Mouse (Mus musculus) limb, embryonic 15.5 days (tissue): Measurements from ENCODE around the gene Rasgef1b. TPM values are rescaled to one million over a fixed set of nuclear protein-coding genes. Genes with fewer than 3 reads are reported as not detected.

Experiments used
- ATAC-seq: fragments of 200-750 bp; cut with Nextera tagmentation; 2 replicates; pipeline ENCODE4 v1.8.0; 2017; ENCODE audit warnings: low read depth, moderate TSS enrichment; ENCODE audit not compliant: insufficient number of reproducible peaks, low FRiP score, low TSS enrichment
- H3K27ac ChIP-seq: fragments of 300-500 bp; sonication (generic); 2 replicates; pipeline ENCODE4 v1.5.1; 2015; ENCODE audit warnings: moderate library complexity, mild to moderate bottlenecking, inconsistent platforms
- H3K27me3 ChIP-seq: fragments of 300-500 bp; sonication (generic); 2 replicates; pipeline ENCODE4 v1.6.1; 2015; ENCODE audit warnings: inconsistent platforms
- H3K36me3 ChIP-seq: fragments of 300-500 bp; sonication (generic); 2 replicates; pipeline ENCODE4 v1.6.1; 2015; ENCODE audit warnings: inconsistent platforms
- H3K4me1 ChIP-seq: fragments of 300-500 bp; sonication (generic); 2 replicates; pipeline ENCODE4 v1.6.1; 2015; ENCODE audit warnings: inconsistent platforms
- H3K4me2 ChIP-seq: fragments of 300-500 bp; sonication (generic); 2 replicates; pipeline ENCODE4 v1.6.1; 2015; ENCODE audit warnings: mild to moderate bottlenecking, inconsistent platforms
- H3K4me3 ChIP-seq: fragments of 300-500 bp; sonication (generic); 2 replicates; pipeline ENCODE4 v1.5.1; 2015; ENCODE audit warnings: mild to moderate bottlenecking, inconsistent platforms
- H3K9ac ChIP-seq: fragments of 300-500 bp; sonication (generic); 2 replicates; pipeline ENCODE4 v1.6.1; 2015; ENCODE audit warnings: inconsistent platforms
- H3K9me3 ChIP-seq: fragments of 300-500 bp; sonication (generic); 2 replicates; pipeline ENCODE4 v1.6.1; 2016; ENCODE audit warnings: inconsistent platforms
- WGBS: fragments of 180-500 bp; shearing (Covaris S2); methylation state at CpG from one replicate; pipeline ENCODE4 v1.1.7; 2015; 5-methylcytosine and 5-hydroxymethylcytosine counted together
- polyA plus RNA-seq: library from polyadenylated mRNA; unstranded; fragments of >200 nt; fragmentation: Nextera tagmentation; extraction: Ambion mirVana; gene quantifications from 2 replicates; pipeline ENCODE4 v1.2.1, GENCODE M21; 2015

The Rasgef1b gene
- polyA plus RNA-seq, 1 experiment from 2014 or later = 8.8 TPM

- H3K27ac ChIP-seq = no peak overlapping the region
- H3K27me3 ChIP-seq = no peaks in the 10 kb centered on the region
- no peak for ATAC-seq
- H3K4me1 ChIP-seq = no peaks in the 10 kb centered on the region; the same call in 1 of the 2 replicates
- H3K36me3 ChIP-seq = no peaks in the 10 kb centered on the region
- no peak overlapping the region for H3K9ac ChIP-seq
- H3K4me2 ChIP-seq = no peak overlapping the region
- H3K4me3 ChIP-seq = no peak overlapping the region
- H3K9me3 ChIP-seq = 0 out of 2 replicates have a peak, but pooled peaks cover 3% of the 10 kb centered on the region
- whole genome bisulfite sequencing = 31% methylated on average over 10 of the region's 10 CpGs
These were observed 130.3 kb downstream of the Rasgef1b start for GRCm38 (mm10) chr5:99598470-99599110.

GRCm38 (mm10) chr5:99597701-99598100 is 131.2 kb downstream of the Rasgef1b start:
- no peak overlapping the region for H3K9ac ChIP-seq

GRCm38 (mm10) chr5:99591348-99591747 is 137.5 kb downstream of the Rasgef1b start:
- ATAC-seq = no peak
- Histone ChIP-seq H3K27ac (no peak overlapping the region), H3K27me3 (no peaks in the 10 kb centered on the region), H3K4me3 (no peak overlapping the region), H3K4me2 (no peak overlapping the region), H3K36me3 (no peaks in the 10 kb centered on the region), H3K4me1 (no peaks in the 10 kb centered on the region), H3K9ac (no peak overlapping the region), H3K9me3 (0 out of 2 replicates have a peak, but pooled peaks cover 3% of the 10 kb centered on the region)
- 25% methylated on average over 6 of the region's 6 CpGs for WGBS

More at GRCm38 (mm10) chr5:99597701-99598100, 131.2 kb downstream of the Rasgef1b start:
- no peak overlapping the region for H3K27ac ChIP-seq
- no peak for ATAC-seq
- H3K36me3 ChIP-seq = no peaks in the 10 kb centered on the region
- no peak overlapping the region for H3K4me3 ChIP-seq
- 0 out of 2 replicates have a peak, but pooled peaks cover 3% of the 10 kb centered on the region for H3K9me3 ChIP-seq
- no peaks in the 10 kb centered on the region for H3K27me3 ChIP-seq
- H3K4me2 ChIP-seq = no peak overlapping the region
- 50% methylated on average over 7 of the region's 7 CpGs for WGBS
- no peaks in the 10 kb centered on the region; the same call in 1 of the 2 replicates for H3K4me1 ChIP-seq

GRCm38 (mm10) chr5:99590539-99590938 is 138.3 kb downstream of the Rasgef1b start:
- H3K36me3 ChIP-seq = no peaks in the 10 kb centered on the region
- no peak overlapping the region for H3K9ac ChIP-seq
- no peaks in the 10 kb centered on the region for H3K27me3 ChIP-seq
- H3K9me3 ChIP-seq = 0 out of 2 replicates have a peak, but pooled peaks cover 3% of the 10 kb centered on the region
- no peak overlapping the region for H3K4me2 ChIP-seq
- H3K4me1 ChIP-seq = no peaks in the 10 kb centered on the region
- no peak overlapping the region for H3K4me3 ChIP-seq
- H3K27ac ChIP-seq = no peak overlapping the region
- 60% methylated on average over 4 of the region's 4 CpGs for WGBS
- ATAC-seq = no peak

- no peak overlapping the region for H3K4me3 ChIP-seq
- H3K4me2 ChIP-seq = no peak overlapping the region
- H3K9me3 ChIP-seq = no peaks in the 10 kb centered on the region
- 90% methylated on average over 5 of the region's 5 CpGs for WGBS
- H3K27me3 ChIP-seq = no peaks in the 10 kb centered on the region
- H3K27ac ChIP-seq = no peak overlapping the region
- no peak for ATAC-seq
- no peaks in the 10 kb centered on the region for H3K4me1 ChIP-seq
- no peaks in the 10 kb centered on the region for H3K36me3 ChIP-seq
- no peak overlapping the region for H3K9ac ChIP-seq
These were observed 140.9 kb downstream of the Rasgef1b start for GRCm38 (mm10) chr5:99587994-99588393.

GRCm38 (mm10) chr5:99587589-99587988 is 141.3 kb downstream of the Rasgef1b start:
- Histone ChIP-seq H3K4me1 (no peaks in the 10 kb centered on the region), H3K9ac (no peak overlapping the region), H3K27ac (no peak overlapping the region), H3K36me3 (no peaks in the 10 kb centered on the region), H3K4me2 (no peak overlapping the region), H3K4me3 (no peak overlapping the region), H3K9me3 (no peaks in the 10 kb centered on the region), H3K27me3 (no peaks in the 10 kb centered on the region)
- ATAC-seq = no peak
- 81% methylated on average over 4 of the region's 4 CpGs for WGBS

GRCm38 (mm10) chr5:99586287-99586686 is 142.6 kb downstream of the Rasgef1b start:
- Histone ChIP-seq H3K27ac (no peak overlapping the region), H3K27me3 (no peaks in the 10 kb centered on the region), H3K4me1 (peaks cover 4% of the 10 kb centered on the region; the same call in 1 of the 2 replicates), H3K4me3 (no peak overlapping the region), H3K9me3 (no peaks in the 10 kb centered on the region), H3K36me3 (no peaks in the 10 kb centered on the region), H3K9ac (no peak overlapping the region), H3K4me2 (no peak overlapping the region)
- WGBS = 81% methylated on average over 6 of the region's 6 CpGs
- no peak for ATAC-seq

GRCm38 (mm10) chr5:99585166-99585898 is 143.5 kb downstream of the Rasgef1b start:
- H3K4me1 ChIP-seq = peaks cover 4% of the 10 kb centered on the region; the same call in 1 of the 2 replicates
- no peaks in the 10 kb centered on the region for H3K36me3 ChIP-seq
- no peak overlapping the region for H3K4me3 ChIP-seq
- no peak for ATAC-seq
- no peak overlapping the region for H3K27ac ChIP-seq
- no peaks in the 10 kb centered on the region for H3K9me3 ChIP-seq
- 60% methylated on average over 5 of the region's 5 CpGs for WGBS
- no peak overlapping the region for H3K9ac ChIP-seq
- H3K27me3 ChIP-seq = no peaks in the 10 kb centered on the region
- H3K4me2 ChIP-seq = no peak overlapping the region

- Histone ChIP-seq H3K4me2 (no peak overlapping the region), H3K36me3 (no peaks in the 10 kb centered on the region), H3K27ac (no peak overlapping the region), H3K4me1 (peaks cover 4% of the 10 kb centered on the region; the same call in 1 of the 2 replicates), H3K9me3 (no peaks in the 10 kb centered on the region), H3K9ac (no peak overlapping the region), H3K4me3 (no peak overlapping the region), H3K27me3 (no peaks in the 10 kb centered on the region)
- WGBS = 82% methylated on average over 9 of the region's 9 CpGs
- ATAC-seq = no peak
These were observed 144.6 kb downstream of the Rasgef1b start for GRCm38 (mm10) chr5:99584266-99584665.

GRCm38 (mm10) chr5:99582055-99582454 is 146.8 kb downstream of the Rasgef1b start:
- no peaks in the 10 kb centered on the region for H3K9me3 ChIP-seq
- H3K4me3 ChIP-seq = no peak overlapping the region
- H3K27me3 ChIP-seq = no peaks in the 10 kb centered on the region
- no peak for ATAC-seq
- 23% methylated on average over 5 of the region's 5 CpGs for WGBS
- no peak overlapping the region for H3K4me2 ChIP-seq
- peaks cover 4% of the 10 kb centered on the region; the same call in 1 of the 2 replicates for H3K4me1 ChIP-seq
- H3K36me3 ChIP-seq = no peaks in the 10 kb centered on the region
- H3K27ac ChIP-seq = no peak overlapping the region
- no peak overlapping the region for H3K9ac ChIP-seq

- ATAC-seq = no peak
- H3K9me3 ChIP-seq = no peaks in the 10 kb centered on the region
- H3K27me3 ChIP-seq = no peaks in the 10 kb centered on the region
- no peak overlapping the region for H3K4me2 ChIP-seq
- H3K9ac ChIP-seq = no peak overlapping the region
- no peaks in the 10 kb centered on the region for H3K36me3 ChIP-seq
- no peak overlapping the region for H3K27ac ChIP-seq
- peaks cover 4% of the 10 kb centered on the region; the same call in 1 of the 2 replicates for H3K4me1 ChIP-seq
- WGBS = 3% methylated on average over 4 of the region's 4 CpGs
- H3K4me3 ChIP-seq = no peak overlapping the region
These were observed 150.2 kb downstream of the Rasgef1b start for GRCm38 (mm10) chr5:99578692-99579091.

GRCm38 (mm10) chr5:99575897-99576296 is 153.0 kb downstream of the Rasgef1b start:
- Histone ChIP-seq H3K27ac (no peak overlapping the region), H3K36me3 (no peaks in the 10 kb centered on the region), H3K4me2 (no peak overlapping the region), H3K9me3 (no peaks in the 10 kb centered on the region), H3K4me1 (no peaks in the 10 kb centered on the region), H3K27me3 (no peaks in the 10 kb centered on the region), H3K4me3 (no peak overlapping the region), H3K9ac (no peak overlapping the region)
- ATAC-seq = no peak
- 82% methylated on average over 8 of the region's 8 CpGs for WGBS
